Mouse (Mus musculus): ENCODE results near the gene Tbc1d5. TPM values are rescaled to one million over a fixed set of nuclear protein-coding genes. Genes with fewer than 3 reads are reported as not detected.

Tbc1d5 gene
- polyA plus RNA-seq, 1 experiment = 12.2 TPM

DNA sequence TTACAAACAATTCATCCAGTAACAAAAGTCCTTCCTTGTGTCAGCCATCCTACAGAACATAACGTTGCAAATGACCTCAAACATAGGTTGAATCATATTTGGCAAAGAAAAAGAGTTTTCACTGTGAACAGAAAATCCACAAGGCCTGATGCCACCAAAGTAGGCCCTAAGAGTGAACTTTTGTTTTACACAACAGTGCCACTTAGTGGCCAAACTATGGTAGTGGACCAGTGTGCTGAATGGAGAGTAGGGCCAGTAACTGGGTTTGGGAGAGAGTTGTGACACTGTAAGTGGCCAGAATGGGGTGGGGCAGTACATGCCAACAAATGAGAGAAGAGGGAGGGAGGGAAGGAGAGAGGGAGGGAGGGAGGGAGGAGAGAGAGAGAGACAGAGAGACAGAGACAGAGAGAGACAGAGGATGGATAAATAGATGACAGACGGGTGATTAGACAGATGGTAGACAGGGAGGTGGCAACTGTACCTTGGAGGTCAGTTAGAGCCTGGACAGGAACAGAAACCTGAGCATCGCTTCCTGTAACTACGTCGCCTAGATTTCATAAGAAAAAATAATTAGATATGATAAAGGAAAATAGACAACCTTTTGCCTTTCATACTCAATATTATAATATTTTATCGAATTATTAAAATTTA lies 383.6 kb downstream of the Tbc1d5 start:
- H3K4me1 ChIP-seq (replicated peaks; ENCODE audit: control insufficient read depth, insufficient read depth, low read length) = no peaks in the 10 kb centered on the region
- TF ChIP-seq CTCF (IDR thresholded peaks at IDR 0.05; ENCODE audit: borderline replicate concordance, control insufficient read depth, extremely low read depth, insufficient read depth, low read length, poor library complexity) = no peak
- TF ChIP-seq POLR2A (IDR thresholded peaks at IDR 0.05; ENCODE audit: control insufficient read depth, extremely low read depth, insufficient read depth, low read length, poor library complexity) = no peak
- no peak overlapping the region for H3K27ac ChIP-seq (ENCODE audit: control insufficient read depth, insufficient read depth, low read length)
- 81% methylated on average over 6 of the region's 6 CpGs for WGBS
- H3K4me3 ChIP-seq (ENCODE audit: control insufficient read depth, insufficient read depth, low read length) = no peak overlapping the region
- no peaks in the 10 kb centered on the region for H3K27me3 ChIP-seq (ENCODE audit: control insufficient read depth, insufficient read depth, low read length)
- H3K36me3 ChIP-seq (ENCODE audit: control insufficient read depth, insufficient read depth, low read length) = no peaks in the 10 kb centered on the region
- DNase-seq = peak; percentile 59

DNA sequence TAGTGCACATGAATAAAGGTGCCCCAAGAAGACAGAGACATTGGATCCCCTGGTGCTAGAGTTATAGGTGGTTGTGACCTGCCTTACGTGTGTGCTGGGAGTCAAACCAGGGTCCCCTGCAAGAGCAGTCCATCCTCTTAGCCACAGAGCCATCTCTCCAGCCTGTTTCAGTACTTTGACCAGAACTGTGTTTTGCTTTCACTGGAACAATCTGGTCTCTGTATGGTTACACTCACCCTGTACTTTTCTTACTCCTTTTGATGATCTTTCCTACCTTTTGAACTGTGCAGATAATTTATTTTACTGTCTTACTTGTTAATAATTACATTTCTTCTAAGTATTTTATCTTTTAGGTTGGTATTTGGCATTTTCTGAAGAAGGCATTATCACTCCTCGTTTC lies 387.5 kb downstream of the Tbc1d5 start:
- Histone ChIP-seq H3K4me1 (replicated peaks; ENCODE audit: control insufficient read depth, insufficient read depth, low read length) (no peaks in the 10 kb centered on the region), H3K36me3 (ENCODE audit: control insufficient read depth, insufficient read depth, low read length) (no peaks in the 10 kb centered on the region), H3K4me3 (ENCODE audit: control insufficient read depth, insufficient read depth, low read length) (no peak overlapping the region), H3K27ac (ENCODE audit: control insufficient read depth, insufficient read depth, low read length) (no peak overlapping the region), H3K27me3 (ENCODE audit: control insufficient read depth, insufficient read depth, low read length) (no peaks in the 10 kb centered on the region)
- 96% methylated on average over 2 of the region's 2 CpGs for WGBS
- DNase-seq = no peak
- no peak for TF ChIP-seq POLR2A (IDR thresholded peaks at IDR 0.05; ENCODE audit: control insufficient read depth, extremely low read depth, insufficient read depth, low read length, poor library complexity)
- no peak for TF ChIP-seq CTCF (IDR thresholded peaks at IDR 0.05; ENCODE audit: borderline replicate concordance, control insufficient read depth, extremely low read depth, insufficient read depth, low read length, poor library complexity)

- no peaks in the 10 kb centered on the region for H3K36me3 ChIP-seq (ENCODE audit: control insufficient read depth, insufficient read depth, low read length)
- no peak for DNase-seq
- H3K4me3 ChIP-seq (ENCODE audit: control insufficient read depth, insufficient read depth, low read length) = no peak overlapping the region
- 97% methylated on average over 4 of the region's 4 CpGs for WGBS
- no peaks in the 10 kb centered on the region for H3K27me3 ChIP-seq (ENCODE audit: control insufficient read depth, insufficient read depth, low read length)
- TF ChIP-seq POLR2A (IDR thresholded peaks at IDR 0.05; ENCODE audit: control insufficient read depth, extremely low read depth, insufficient read depth, low read length, poor library complexity) (no peak), CTCF (IDR thresholded peaks at IDR 0.05; ENCODE audit: borderline replicate concordance, control insufficient read depth, extremely low read depth, insufficient read depth, low read length, poor library complexity) (no peak)
- no peaks in the 10 kb centered on the region for H3K4me1 ChIP-seq (replicated peaks; ENCODE audit: control insufficient read depth, insufficient read depth, low read length)
- H3K27ac ChIP-seq (ENCODE audit: control insufficient read depth, insufficient read depth, low read length) = no peak overlapping the region
Measured at GRCm38 (mm10) chr17:50788835-50789234, 390.3 kb downstream of the Tbc1d5 start.

- H3K27ac ChIP-seq (ENCODE audit: control insufficient read depth, insufficient read depth, low read length) = no peak overlapping the region
- no peaks in the 10 kb centered on the region for H3K27me3 ChIP-seq (ENCODE audit: control insufficient read depth, insufficient read depth, low read length)
- no peak for DNase-seq
- TF ChIP-seq CTCF (IDR thresholded peaks at IDR 0.05; ENCODE audit: borderline replicate concordance, control insufficient read depth, extremely low read depth, insufficient read depth, low read length, poor library complexity) = no peak
- no peak for TF ChIP-seq POLR2A (IDR thresholded peaks at IDR 0.05; ENCODE audit: control insufficient read depth, extremely low read depth, insufficient read depth, low read length, poor library complexity)
- WGBS = 94% methylated on average over 3 of the region's 3 CpGs
- H3K4me3 ChIP-seq (ENCODE audit: control insufficient read depth, insufficient read depth, low read length) = no peak overlapping the region
- H3K36me3 ChIP-seq (ENCODE audit: control insufficient read depth, insufficient read depth, low read length) = no peaks in the 10 kb centered on the region
- no peaks in the 10 kb centered on the region for H3K4me1 ChIP-seq (replicated peaks; ENCODE audit: control insufficient read depth, insufficient read depth, low read length)
Measured at GRCm38 (mm10) chr17:50775247-50775646, 403.9 kb downstream of the Tbc1d5 start.

DNA sequence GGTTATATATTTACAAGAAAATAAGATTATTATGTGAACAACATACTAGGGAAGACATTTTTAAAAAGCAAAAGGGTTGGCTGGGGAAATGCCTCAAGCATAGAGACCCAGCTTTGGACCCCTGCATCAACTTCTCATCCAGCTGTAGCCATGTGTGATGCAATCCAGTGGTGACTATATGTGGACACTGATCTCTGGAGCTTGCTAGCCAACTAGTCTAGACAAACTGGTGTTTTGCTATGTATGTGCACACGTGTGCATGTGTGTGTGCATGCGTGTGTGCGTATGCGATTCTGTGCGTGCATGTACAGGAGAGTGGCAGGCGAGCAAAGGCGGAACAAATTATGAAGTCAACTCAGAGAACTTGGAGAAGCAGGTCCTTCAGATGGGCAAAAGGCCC lies 414.8 kb downstream of the Tbc1d5 start:
- peaks cover 5% of the 10 kb centered on the region for H3K4me1 ChIP-seq (replicated peaks; ENCODE audit: control insufficient read depth, insufficient read depth, low read length)
- H3K27me3 ChIP-seq (ENCODE audit: control insufficient read depth, insufficient read depth, low read length) = no peaks in the 10 kb centered on the region
- DNase-seq = no peak
- no peak overlapping the region for H3K4me3 ChIP-seq (ENCODE audit: control insufficient read depth, insufficient read depth, low read length)
- no peaks in the 10 kb centered on the region for H3K36me3 ChIP-seq (ENCODE audit: control insufficient read depth, insufficient read depth, low read length)
- TF ChIP-seq POLR2A (IDR thresholded peaks at IDR 0.05; ENCODE audit: control insufficient read depth, extremely low read depth, insufficient read depth, low read length, poor library complexity) (no peak), CTCF (IDR thresholded peaks at IDR 0.05; ENCODE audit: borderline replicate concordance, control insufficient read depth, extremely low read depth, insufficient read depth, low read length, poor library complexity) (no peak)
- WGBS = 99% methylated on average over 7 of the region's 7 CpGs
- no peak overlapping the region for H3K27ac ChIP-seq (ENCODE audit: control insufficient read depth, insufficient read depth, low read length)

- H3K27ac ChIP-seq (ENCODE audit: control insufficient read depth, insufficient read depth, low read length) = no peak overlapping the region
- peak; percentile 12 for DNase-seq
- no peaks in the 10 kb centered on the region for H3K27me3 ChIP-seq (ENCODE audit: control insufficient read depth, insufficient read depth, low read length)
- 23% methylated on average over 5 of the region's 5 CpGs for WGBS
- TF ChIP-seq CTCF (IDR thresholded peaks at IDR 0.05; ENCODE audit: borderline replicate concordance, control insufficient read depth, extremely low read depth, insufficient read depth, low read length, poor library complexity) (no peak), POLR2A (IDR thresholded peaks at IDR 0.05; ENCODE audit: control insufficient read depth, extremely low read depth, insufficient read depth, low read length, poor library complexity) (no peak)
- H3K4me1 ChIP-seq (replicated peaks; ENCODE audit: control insufficient read depth, insufficient read depth, low read length) = peaks cover 5% of the 10 kb centered on the region
- no peaks in the 10 kb centered on the region for H3K36me3 ChIP-seq (ENCODE audit: control insufficient read depth, insufficient read depth, low read length)
- H3K4me3 ChIP-seq (ENCODE audit: control insufficient read depth, insufficient read depth, low read length) = no peak overlapping the region
Measured at GRCm38 (mm10) chr17:50763407-50763806, 415.7 kb downstream of the Tbc1d5 start.

- DNase-seq = no peak
- peaks cover 5% of the 10 kb centered on the region for H3K4me1 ChIP-seq (replicated peaks; ENCODE audit: control insufficient read depth, insufficient read depth, low read length)
Measured at GRCm38 (mm10) chr17:50762231-50762630, 416.9 kb downstream of the Tbc1d5 start.

More at GRCm38 (mm10) chr17:50762231-50762630, 416.9 kb downstream of the Tbc1d5 start:
- TF ChIP-seq CTCF (IDR thresholded peaks at IDR 0.05; ENCODE audit: borderline replicate concordance, control insufficient read depth, extremely low read depth, insufficient read depth, low read length, poor library complexity) (no peak), POLR2A (IDR thresholded peaks at IDR 0.05; ENCODE audit: control insufficient read depth, extremely low read depth, insufficient read depth, low read length, poor library complexity) (no peak)
- WGBS = 79% methylated on average over 5 of the region's 5 CpGs
- Histone ChIP-seq H3K27me3 (ENCODE audit: control insufficient read depth, insufficient read depth, low read length) (no peaks in the 10 kb centered on the region), H3K27ac (ENCODE audit: control insufficient read depth, insufficient read depth, low read length) (no peak overlapping the region), H3K36me3 (ENCODE audit: control insufficient read depth, insufficient read depth, low read length) (no peaks in the 10 kb centered on the region), H3K4me3 (ENCODE audit: control insufficient read depth, insufficient read depth, low read length) (no peak overlapping the region)

Data from thymus, adult 2 months (tissue).